Mouse (Mus musculus) heart, embryonic 11.5 days (tissue): ENCODE data around the gene Olfr968. TPM values are rescaled to one million over a fixed set of nuclear protein-coding genes. Genes with fewer than 3 reads are reported as not detected.

Source experiments
- ATAC-seq: fragments of 200-750 bp; cut with Nextera tagmentation; replicated peaks from 2 replicates; pipeline ENCODE4 v1.8.0; 2017; ENCODE audit warnings: moderate library complexity; ENCODE audit not compliant: insufficient number of reproducible peaks, low FRiP score, low TSS enrichment
- H3K27ac ChIP-seq: fragments of 300-500 bp; sonication (generic); 2 replicates; pipeline ENCODE4 v1.5.1; 2014; ENCODE audit warnings: mild to moderate bottlenecking, low read depth, low read length
- H3K27me3 ChIP-seq: fragments of 300-500 bp; sonication (generic); 2 replicates; pipeline ENCODE4 v1.6.1; 2014; ENCODE audit warnings: mild to moderate bottlenecking, low read length, mixed read lengths; ENCODE audit not compliant: control insufficient read depth, insufficient read depth
- H3K36me3 ChIP-seq: fragments of 300-500 bp; sonication (generic); 2 replicates; pipeline ENCODE4 v1.6.1; 2014; ENCODE audit warnings: mild to moderate bottlenecking, low read length, moderate library complexity, mixed read lengths; ENCODE audit not compliant: control insufficient read depth, insufficient read depth
- H3K4me1 ChIP-seq: fragments of 300-500 bp; sonication (generic); 2 replicates; pipeline ENCODE4 v1.6.1; 2014; ENCODE audit warnings: low read length; ENCODE audit not compliant: control insufficient read depth, insufficient read depth
- H3K4me2 ChIP-seq: fragments of 300-500 bp; sonication (generic); 2 replicates; pipeline ENCODE4 v1.6.1; 2014; ENCODE audit warnings: mild to moderate bottlenecking, moderate library complexity
- H3K4me3 ChIP-seq: fragments of 300-500 bp; sonication (generic); 2 replicates; pipeline ENCODE4 v1.5.1; 2014; ENCODE audit warnings: low read depth, low read length
- H3K9ac ChIP-seq: fragments of 300-500 bp; sonication (generic); 2 replicates; pipeline ENCODE4 v1.6.1; 2014; ENCODE audit warnings: mild to moderate bottlenecking, low read depth, low read length, moderate library complexity
- H3K9me3 ChIP-seq: fragments of 300-500 bp; sonication (generic); replicated peaks from 2 replicates; pipeline ENCODE4 v1.6.1; 2016; ENCODE audit warnings: low read length; ENCODE audit not compliant: control insufficient read depth
- WGBS: fragments of 180-500 bp; shearing (Covaris S2); extraction: QIAGEN DNeasy Blood & Tissue Kit; methylation state at CpG from one replicate; pipeline ENCODE4 v1.1.7; 2014; ENCODE audit not compliant: insufficient replicate concordance; 5-methylcytosine and 5-hydroxymethylcytosine counted together
- polyA plus RNA-seq: library from polyadenylated mRNA; unstranded; fragments of >200 nt; fragmentation: Nextera tagmentation; extraction: Ambion mirVana; gene quantifications from 2 replicates; pipeline ENCODE4 v1.2.1, GENCODE M21; 2014

Olfr968 gene
- not detected in 2 replicates for polyA plus RNA-seq

GRCm38 (mm10) chr9:39783153-39783552 is at the start of gene Olfr968:
Olfr968 (minus strand) TSS chr9:39783253.
- H3K4me1 ChIP-seq: no peaks in the 10 kb centered on the region
- no peaks in the 10 kb centered on the region for H3K27me3 ChIP-seq
- H3K36me3 ChIP-seq: no peaks in the 10 kb centered on the region
- no peak within 1 kb of the TSS for H3K9ac ChIP-seq
- no peak within 1 kb of the TSS for H3K27ac ChIP-seq
- no peaks in the 10 kb centered on the region for H3K9me3 ChIP-seq
- no peak for ATAC-seq
- 66% methylated on average over 1 of the region's 1 CpGs for WGBS
- H3K4me2 ChIP-seq: no peak within 1 kb of the TSS
- no peak within 1 kb of the TSS for H3K4me3 ChIP-seq

GRCm38 (mm10) chr9:39808560-39808959 is 25.5 kb upstream of the Olfr968 start, which contains the start of gene Olfr970:
Olfr970 (plus strand) TSS chr9:39808860.
- Histone ChIP-seq H3K9ac (no peak within 1 kb of the TSS), H3K36me3 (no peaks in the 10 kb centered on the region), H3K4me3 (no peak within 1 kb of the TSS), H3K27ac (no peak within 1 kb of the TSS), H3K4me1 (no peaks in the 10 kb centered on the region), H3K9me3 (no peaks in the 10 kb centered on the region), H3K27me3 (no peaks in the 10 kb centered on the region), H3K4me2 (no peak within 1 kb of the TSS)
- no peak for ATAC-seq
- WGBS: 69% methylated on average over 4 of the region's 4 CpGs

GRCm38 (mm10) chr9:39790558-39790957 is 7.5 kb upstream of the Olfr968 start, which contains the start of gene Olfr969:
Olfr969 (plus strand) TSS chr9:39790945.
- Histone ChIP-seq H3K9me3 (no peaks in the 10 kb centered on the region), H3K9ac (no peak within 1 kb of the TSS), H3K4me1 (no peaks in the 10 kb centered on the region), H3K27me3 (no peaks in the 10 kb centered on the region), H3K36me3 (no peaks in the 10 kb centered on the region), H3K27ac (no peak within 1 kb of the TSS), H3K4me2 (no peak within 1 kb of the TSS), H3K4me3 (no peak within 1 kb of the TSS)
- no peak for ATAC-seq
- 62% methylated on average over 2 of the region's 2 CpGs for WGBS

DNA sequence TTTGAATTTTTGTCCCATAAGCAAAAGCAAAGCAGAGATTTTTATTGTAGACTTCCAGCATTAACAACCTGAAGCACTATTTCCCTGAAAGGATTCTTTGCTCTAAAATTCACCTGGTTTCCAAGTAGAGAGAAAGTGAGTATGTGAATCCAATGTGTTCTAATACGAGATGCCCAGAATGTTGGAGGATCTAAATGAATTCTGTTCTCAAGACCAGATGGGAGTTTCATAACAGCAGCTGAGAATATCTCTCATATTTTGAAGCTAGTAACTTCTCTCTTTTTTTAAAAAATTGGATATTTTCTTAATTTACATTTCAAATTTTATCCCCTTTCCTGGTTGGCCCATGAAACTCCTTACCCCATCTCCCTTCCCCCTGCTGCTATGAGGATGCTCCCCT is 36.6 kb downstream of the Olfr968 start:
- no peaks in the 10 kb centered on the region for H3K27me3 ChIP-seq
- no peak overlapping the region for H3K4me3 ChIP-seq
- H3K4me1 ChIP-seq: no peaks in the 10 kb centered on the region
- H3K27ac ChIP-seq: no peak overlapping the region
- no peak for ATAC-seq
- no peak overlapping the region for H3K4me2 ChIP-seq
- no peak overlapping the region for H3K9ac ChIP-seq
- no peaks in the 10 kb centered on the region for H3K9me3 ChIP-seq
- H3K36me3 ChIP-seq: no peaks in the 10 kb centered on the region
- WGBS: 67% methylated on average over 1 of the region's 1 CpGs

GRCm38 (mm10) chr9:39745949-39746348 is 37.1 kb downstream of the Olfr968 start, which contains the start of gene Olfr967:
Olfr967 (plus strand) TSS chr9:39746249.
- Histone ChIP-seq H3K4me3 (no peak within 1 kb of the TSS), H3K9ac (no peak within 1 kb of the TSS), H3K27me3 (no peaks in the 10 kb centered on the region), H3K4me1 (no peaks in the 10 kb centered on the region), H3K4me2 (no peak within 1 kb of the TSS), H3K36me3 (no peaks in the 10 kb centered on the region), H3K9me3 (no peaks in the 10 kb centered on the region), H3K27ac (no peak within 1 kb of the TSS)
- ATAC-seq: no peak

DNA sequence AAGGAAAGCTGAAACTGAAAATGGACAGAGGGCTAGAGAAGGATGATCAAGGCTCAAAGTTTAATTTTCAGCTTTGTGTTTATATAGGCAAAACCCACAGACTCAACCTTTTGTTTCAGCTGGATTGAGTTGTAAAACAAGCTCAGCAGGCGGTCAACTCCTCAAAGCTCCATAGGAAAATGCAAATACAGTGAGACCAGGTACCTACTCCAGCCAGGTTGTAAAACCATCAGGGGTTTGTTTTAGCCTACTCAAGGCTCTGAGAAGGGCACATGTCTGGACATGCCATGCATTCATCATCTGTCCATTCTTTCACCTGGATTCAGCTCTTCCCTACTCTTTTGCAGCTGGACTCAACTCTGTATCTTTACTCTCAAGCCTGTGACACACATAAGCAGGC is 42.3 kb downstream of the Olfr968 start:
- no peak overlapping the region for H3K27ac ChIP-seq
- no peak overlapping the region for H3K4me2 ChIP-seq
- no peaks in the 10 kb centered on the region for H3K4me1 ChIP-seq
- no peak overlapping the region for H3K9ac ChIP-seq
- H3K9me3 ChIP-seq: no peaks in the 10 kb centered on the region
- 85% methylated on average over 1 of the region's 1 CpGs for WGBS
- ATAC-seq: no peak
- no peaks in the 10 kb centered on the region for H3K27me3 ChIP-seq
- no peak overlapping the region for H3K4me3 ChIP-seq
- H3K36me3 ChIP-seq: no peaks in the 10 kb centered on the region

DNA sequence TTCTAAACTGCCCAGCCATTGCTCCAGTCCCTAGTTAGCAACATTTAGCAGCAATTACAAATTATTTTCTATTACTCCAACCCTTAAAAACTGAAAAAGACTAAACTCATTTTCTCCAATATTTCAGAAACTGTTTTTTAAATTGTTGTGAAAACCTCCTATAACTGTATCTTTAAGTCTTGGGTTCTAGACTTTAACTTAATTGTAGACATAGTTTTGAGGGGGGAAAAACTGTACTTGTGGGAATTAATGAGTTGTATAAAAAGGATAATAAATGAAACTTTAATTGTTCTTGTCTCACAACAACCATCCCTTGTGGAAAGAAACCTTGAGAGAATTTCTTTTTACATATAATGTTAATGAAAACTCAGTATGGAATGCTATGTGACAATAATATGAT is 52.4 kb downstream of the Olfr968 start, which contains the start of gene Olfr150:
Gene Olfr150, plus strand, starts transcription at position 301 of the 400 bp plus-strand sequence.
- H3K36me3 ChIP-seq: no peaks in the 10 kb centered on the region
- H3K9me3 ChIP-seq: no peaks in the 10 kb centered on the region
- ATAC-seq: no peak
- H3K27ac ChIP-seq: no peak within 1 kb of the TSS
- no peak within 1 kb of the TSS for H3K4me2 ChIP-seq
- no peak within 1 kb of the TSS for H3K9ac ChIP-seq
- no peaks in the 10 kb centered on the region for H3K4me1 ChIP-seq
- no peak within 1 kb of the TSS for H3K4me3 ChIP-seq
- no peaks in the 10 kb centered on the region for H3K27me3 ChIP-seq

Other genes starting within 250 kb of the Olfr968 start
- not detected in 2 replicates for gene Olfr958, start 229.2 kb downstream of the Olfr968 start, polyA plus RNA-seq
- gene Olfr959, start 207.7 kb downstream of the Olfr968 start, polyA plus RNA-seq: not detected in 2 replicates
- 10.5 and 14.3 TPM in 2 replicates for gene AW551984, start 178.8 kb downstream of the Olfr968 start, polyA plus RNA-seq
- not detected in 2 replicates for gene Olfr148, start 172.6 kb downstream of the Olfr968 start, polyA plus RNA-seq
- gene Olfr960, start 161.9 kb downstream of the Olfr968 start, polyA plus RNA-seq: not detected in 2 replicates
- gene Olfr961, start 138.2 kb downstream of the Olfr968 start, polyA plus RNA-seq: not detected in 2 replicates
- not detected in 2 replicates for gene Olfr963, start 116.0 kb downstream of the Olfr968 start, polyA plus RNA-seq
- not detected in 2 replicates for gene Olfr149, start 76.1 kb downstream of the Olfr968 start, polyA plus RNA-seq
- not detected in 2 replicates for gene Olfr965, start 71.9 kb downstream of the Olfr968 start, polyA plus RNA-seq
- gene Olfr150, start 52.3 kb downstream of the Olfr968 start, polyA plus RNA-seq: not detected in 2 replicates
- gene Olfr967, start 37.0 kb downstream of the Olfr968 start, polyA plus RNA-seq: not detected in 2 replicates
- not detected in 2 replicates for gene Olfr969, start 7.7 kb upstream of the Olfr968 start, polyA plus RNA-seq
- not detected in 2 replicates for gene Olfr970, start 25.6 kb upstream of the Olfr968 start, polyA plus RNA-seq
- gene Olfr971, start 53.6 kb upstream of the Olfr968 start, polyA plus RNA-seq: not detected in 2 replicates
- gene Olfr972, start 83.2 kb upstream of the Olfr968 start, polyA plus RNA-seq: not detected in 2 replicates
- not detected in 2 replicates for gene Olfr229, start 124.1 kb upstream of the Olfr968 start, polyA plus RNA-seq
- not detected in 2 replicates for gene Olfr974, start 154.2 kb upstream of the Olfr968 start, polyA plus RNA-seq
- not detected in 2 replicates for gene Olfr975, start 168.8 kb upstream of the Olfr968 start, polyA plus RNA-seq
- gene Olfr976, start 177.9 kb upstream of the Olfr968 start, polyA plus RNA-seq: not detected in 2 replicates
- gene Olfr978, start 208.9 kb upstream of the Olfr968 start, polyA plus RNA-seq: not detected in 2 replicates
- gene Olfr979, start 220.2 kb upstream of the Olfr968 start, polyA plus RNA-seq: not detected in 2 replicates
- not detected in 2 replicates for gene Olfr980, start 226.3 kb upstream of the Olfr968 start, polyA plus RNA-seq
- gene Olfr981, start 238.2 kb upstream of the Olfr968 start, polyA plus RNA-seq: not detected in 2 replicates